Mouse (Mus musculus) bone marrow, adult 2 months (tissue): ENCODE measurements around the gene Armc2.

Source experiments
- CTCF ChIP-seq: fragments of 200-500 bp; IDR thresholded peaks from 2 replicates; pipeline ENCODE4 v1.5.1; 2011; ENCODE audit warnings: low read length, control low read depth; ENCODE audit not compliant: control insufficient read depth, insufficient read depth
- POLR2A ChIP-seq: fragments of 200-500 bp; IDR thresholded peaks from 2 replicates; pipeline ENCODE4 v1.6.1; 2011; ENCODE audit warnings: low read depth, mild to moderate bottlenecking, control low read depth, low read length, borderline replicate concordance; ENCODE audit not compliant: control insufficient read depth

DNA sequence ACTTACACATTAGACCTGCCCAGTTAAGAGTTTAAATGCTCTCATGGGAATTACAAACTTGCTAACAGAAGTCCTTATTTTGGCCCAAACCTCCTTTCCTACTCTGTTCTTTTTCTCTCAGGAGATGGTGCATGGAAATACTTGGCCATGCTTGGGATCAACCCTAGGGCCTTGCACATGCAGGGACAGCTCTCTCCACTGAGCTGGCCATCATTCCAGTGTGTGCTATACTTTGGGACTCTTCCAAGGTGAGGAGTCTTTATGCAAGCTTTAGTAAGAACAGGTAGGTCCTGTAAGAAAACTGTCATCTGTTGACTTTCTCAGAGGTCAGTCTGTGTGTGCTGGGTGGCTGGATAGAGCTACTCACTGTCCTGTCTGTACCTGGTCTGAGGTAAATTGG lies 127.7 kb downstream of the Armc2 start:
- TF ChIP-seq CTCF (no peak), POLR2A (no peak)
